ENCODE assay signal across 17 mouse cellular contexts in genomic region chr3:126848081-126848480, GRCm38 (mm10).
A peak's percentile ranks its signal among the peaks of the same experiment; 100 is the strongest.
DNase-seq lines count a peak whose midpoint lies in the region.
"Had no signal": no experiment of that assay in that cellular context is flagged by ENCODE, and none has a peak within 500 bp of the region (broad histone marks: within the 10 kb centered on the region; RNA-seq: fewer than 3 reads in every experiment).

No protein-coding gene starts in this region.

- intact Hi-C loops in left cerebral cortex, postnatal 25 days (cut with DNase I) = no loop called here

- DNase-seq in layer of hippocampus, adult 18-20 months (ENCODE audit: low spot score in 2 of 2) = peak; percentile 8 to 19
- DNase-seq in layer of hippocampus, adult 9-10 months (ENCODE audit: low spot score) = no peak
- DNase-seq in 3T3-L1 (ENCODE audit: low read depth, low spot score) = peak; percentile 72
- DNase-seq in Muller cell, postnatal 12 days (ENCODE audit: inconsistent ontology term) = peak; percentile 15
- DNase-seq in left cerebral cortex, postnatal 25 days (ENCODE audit: low spot score in 2 of 2) = peak; percentile 44 to 86
- DNase-seq in kidney, postnatal 25 days = no peak
- DNase-seq in ovary, adult 18-20 months (ENCODE audit: low spot score) = no peak
- DNase-seq: adrenal gland, adult 8-10 months; cerebellum, postnatal 10 days; embryo, embryonic 11 days; gastrocnemius, postnatal 10 days; heart, postnatal 14 days; kidney, adult 2 months; kidney, postnatal 4 days; liver, postnatal 0 days; retina, postnatal 1 day; thymus, adult 2 months had no signal

Comparison
In these comparisons a context has a peak if more than half of its experiments do, and no peak if none do; other contexts are left out.
1. DNase-seq: peak in layer of hippocampus, adult 18-20 months (2 of 2), 3T3-L1 (single experiment), Muller cell, postnatal 12 days (single experiment) and left cerebral cortex, postnatal 25 days (2 of 2); none in layer of hippocampus, adult 9-10 months (single experiment), kidney, postnatal 25 days (0 of 2) and ovary, adult 18-20 months (single experiment).